In genomic region chr9:92173318-92173985, GRCm38 (mm10) we compare ENCODE assay signal across 17 mouse cellular contexts. TPM values are rescaled to one million over a fixed set of nuclear protein-coding genes. Genes with fewer than 3 reads are reported as not detected.
DNase-seq lines count a peak whose midpoint lies in the region; ATAC-seq lines count a peak whose summit lies in the region.
"Had no signal": no experiment of that assay in that cellular context is flagged by ENCODE, and none has a peak within 500 bp of the region (broad histone marks: within the 10 kb centered on the region; RNA-seq: fewer than 3 reads in every experiment).

No protein-coding gene starts in this region.

- H3K9ac ChIP-seq in heart, embryonic 11.5 days (ENCODE audit: low read depth, low read length): no peak overlapping the region
- no peak overlapping the region for H3K9ac ChIP-seq in forebrain, embryonic 14.5 days (ENCODE audit: low read length)
- H3K9ac ChIP-seq in limb, embryonic 12.5 days (replicated peaks): no peak overlapping the region
- H3K9ac ChIP-seq in neural tube, embryonic 12.5 days: no peak overlapping the region
- H3K9ac ChIP-seq: embryonic facial prominence, embryonic 15.5 days had no signal

- ATAC-seq in heart, embryonic 11.5 days (replicated peaks; ENCODE audit: insufficient number of reproducible peaks, low FRiP score, low TSS enrichment): 0 out of 2 replicates have a peak, but pooled peaks have one; percentile 22
- ATAC-seq in forebrain, embryonic 14.5 days: peak; percentile 33
- ATAC-seq in limb, embryonic 12.5 days (ENCODE audit: insufficient number of reproducible peaks, insufficient read depth, low FRiP score, low TSS enrichment, low read depth): peak; percentile 63; the same call in 1 of the 2 replicates
- ATAC-seq in neural tube, embryonic 12.5 days (ENCODE audit: low FRiP score, low read depth): peak; percentile 43
- ATAC-seq: intestine, embryonic 16.5 days had no signal

- H3K4me1 ChIP-seq in heart, embryonic 11.5 days (ENCODE audit: control insufficient read depth, insufficient read depth, low read length): no peaks in the 10 kb centered on the region
- H3K4me1 ChIP-seq in forebrain, embryonic 14.5 days (ENCODE audit: control insufficient read depth, insufficient read depth, low read length): peaks cover 8% of the 10 kb centered on the region
- no peaks in the 10 kb centered on the region for H3K4me1 ChIP-seq in limb, embryonic 12.5 days (replicated peaks)
- H3K4me1 ChIP-seq in neural tube, embryonic 12.5 days: no peaks in the 10 kb centered on the region
- H3K4me1 ChIP-seq in heart, embryonic 10.5 days: no peaks in the 10 kb centered on the region
- H3K4me1 ChIP-seq: embryonic facial prominence, embryonic 15.5 days had no signal

- no peaks in the 10 kb centered on the region for H3K9me3 ChIP-seq in heart, embryonic 11.5 days (replicated peaks; ENCODE audit: control insufficient read depth, low read length)
- H3K9me3 ChIP-seq in forebrain, embryonic 14.5 days (replicated peaks; ENCODE audit: control insufficient read depth, low read length): no peaks in the 10 kb centered on the region
- no peaks in the 10 kb centered on the region for H3K9me3 ChIP-seq in limb, embryonic 12.5 days
- no peaks in the 10 kb centered on the region for H3K9me3 ChIP-seq in neural tube, embryonic 12.5 days
- no peaks in the 10 kb centered on the region for H3K9me3 ChIP-seq in heart, embryonic 10.5 days
- H3K9me3 ChIP-seq: embryonic facial prominence, embryonic 15.5 days had no signal

- no peaks in the 10 kb centered on the region for H3K36me3 ChIP-seq in heart, embryonic 11.5 days (ENCODE audit: control insufficient read depth, insufficient read depth, low read length)
- H3K36me3 ChIP-seq in forebrain, embryonic 14.5 days (ENCODE audit: control insufficient read depth, insufficient read depth, low read length): no peaks in the 10 kb centered on the region
- H3K36me3 ChIP-seq in limb, embryonic 12.5 days: no peaks in the 10 kb centered on the region
- H3K36me3 ChIP-seq in neural tube, embryonic 12.5 days: no peaks in the 10 kb centered on the region
- no peaks in the 10 kb centered on the region for H3K36me3 ChIP-seq in heart, embryonic 10.5 days
- H3K36me3 ChIP-seq: embryonic facial prominence, embryonic 15.5 days had no signal

- DNase-seq in heart, adult 9 months (ENCODE audit: low spot score in 2 of 2): no peak
- no peak for DNase-seq in forebrain, embryonic 14.5 days (ENCODE audit: low spot score)
- DNase-seq in left cerebral cortex, postnatal 36 days (ENCODE audit: low spot score in 2 of 2): no peak
- no peak for DNase-seq in heart, embryonic 10.5 days (ENCODE audit: low spot score)
- no peak for DNase-seq in lung, postnatal 14 days
- DNase-seq: heart, adult 18-20 months; heart, postnatal 14 days; spleen, adult 18-20 months; thymus, postnatal 4 days had no signal

- intact Hi-C loops in left cerebral cortex, postnatal 36 days (cut with DNase I): no loop called here

- H3K4me2 ChIP-seq in heart, embryonic 11.5 days: no peak overlapping the region
- H3K4me2 ChIP-seq in forebrain, embryonic 14.5 days (ENCODE audit: low read length): no peak overlapping the region
- H3K4me2 ChIP-seq in limb, embryonic 12.5 days: no peak overlapping the region
- H3K4me2 ChIP-seq in neural tube, embryonic 12.5 days (replicated peaks): no peak overlapping the region
- H3K4me2 ChIP-seq: embryonic facial prominence, embryonic 15.5 days had no signal

- H3K27me3 ChIP-seq in heart, embryonic 11.5 days (ENCODE audit: control insufficient read depth, insufficient read depth, low read length): no peaks in the 10 kb centered on the region
- H3K27me3 ChIP-seq in forebrain, embryonic 14.5 days (replicated peaks; ENCODE audit: control insufficient read depth, insufficient read depth, low read length): no peaks in the 10 kb centered on the region
- no peaks in the 10 kb centered on the region for H3K27me3 ChIP-seq in limb, embryonic 12.5 days
- no peaks in the 10 kb centered on the region for H3K27me3 ChIP-seq in neural tube, embryonic 12.5 days (replicated peaks)
- H3K27me3 ChIP-seq in heart, embryonic 10.5 days (ENCODE audit: insufficient read depth, poor library complexity, severe bottlenecking): no peaks in the 10 kb centered on the region
- H3K27me3 ChIP-seq: embryonic facial prominence, embryonic 15.5 days had no signal

- no peak overlapping the region for H3K4me3 ChIP-seq in heart, embryonic 11.5 days (ENCODE audit: low read depth, low read length)
- H3K4me3 ChIP-seq in forebrain, embryonic 14.5 days (ENCODE audit: low read depth, low read length): no peak overlapping the region
- no peak overlapping the region for H3K4me3 ChIP-seq in limb, embryonic 12.5 days (replicated peaks)
- H3K4me3 ChIP-seq in neural tube, embryonic 12.5 days: no peak overlapping the region
- H3K4me3 ChIP-seq in heart, embryonic 10.5 days: no peak overlapping the region
- H3K4me3 ChIP-seq: embryonic facial prominence, embryonic 15.5 days had no signal

- WGBS in heart, embryonic 11.5 days (ENCODE audit: insufficient replicate concordance): 89% methylated on average over 3 of the region's 3 CpGs
- WGBS in forebrain, embryonic 14.5 days: 91% methylated on average over 3 of the region's 3 CpGs
- 89% methylated on average over 3 of the region's 3 CpGs for WGBS in limb, embryonic 12.5 days
- WGBS in neural tube, embryonic 12.5 days: 93% methylated on average over 3 of the region's 3 CpGs
- WGBS in heart, embryonic 10.5 days: 91% methylated on average over 3 of the region's 3 CpGs

- no peak overlapping the region for H3K27ac ChIP-seq in heart, embryonic 11.5 days (ENCODE audit: low read depth, low read length)
- H3K27ac ChIP-seq in forebrain, embryonic 14.5 days (ENCODE audit: low read depth, low read length): no peak overlapping the region
- H3K27ac ChIP-seq in limb, embryonic 12.5 days: no peak overlapping the region
- no peak overlapping the region for H3K27ac ChIP-seq in neural tube, embryonic 12.5 days
- no peak overlapping the region for H3K27ac ChIP-seq in heart, embryonic 10.5 days
- H3K27ac ChIP-seq: embryonic facial prominence, embryonic 15.5 days; stomach, postnatal 0 days had no signal

RNA-seq across cellular contexts. Expression of gene Plscr5, which starts 19.3 kb away (rescaled TPM):
- not detected in 2 replicates for polyA plus RNA-seq in heart, embryonic 11.5 days (2014; fragmentation: Nextera tagmentation; extraction: Ambion mirVana)
- polyA plus RNA-seq in forebrain, embryonic 14.5 days (2014; fragmentation: Nextera tagmentation; extraction: Ambion mirVana): 0.24 TPM in 1 of 2 replicates, not detected in the other
- not detected in 2 replicates for polyA plus RNA-seq in limb, embryonic 12.5 days (2016; fragmentation: Nextera tagmentation; extraction: Ambion mirVana)
- polyA plus RNA-seq in neural tube, embryonic 12.5 days (2016; fragmentation: Nextera tagmentation; extraction: Ambion mirVana): 0.16 and 0.17 TPM in 2 replicates
- not detected for total RNA-seq in left cerebral cortex, postnatal 36 days (2021)
- polyA plus RNA-seq in heart, embryonic 10.5 days (2016; fragmentation: Nextera tagmentation; extraction: Ambion mirVana): not detected in 2 replicates
- total RNA-seq: adrenal gland, postnatal 25 days; heart, adult 18-20 months; heart, postnatal 14 days had no signal
- polyA plus RNA-seq: embryonic facial prominence, embryonic 15.5 days; intestine, embryonic 16.5 days; liver, embryonic 16.5 days; stomach, postnatal 0 days had no signal
